Mouse (Mus musculus) embryonic facial prominence, embryonic 13.5 days (tissue): Measurements from ENCODE around the gene Zdhhc3. TPM values are rescaled to one million over a fixed set of nuclear protein-coding genes. Genes with fewer than 3 reads are reported as not detected.

Source experiments
- ATAC-seq: fragments of 200-750 bp; cut with Nextera tagmentation; 2 replicates; pipeline ENCODE4 v1.8.0; 2017; ENCODE audit warnings: low read depth; ENCODE audit not compliant: insufficient number of reproducible peaks, insufficient read depth, low FRiP score, low TSS enrichment
- H3K27ac ChIP-seq: fragments of 300-500 bp; sonication (generic); 2 replicates; pipeline ENCODE4 v1.5.1; 2015; ENCODE audit warnings: moderate library complexity, mild to moderate bottlenecking, inconsistent platforms
- H3K27me3 ChIP-seq: fragments of 300-500 bp; sonication (generic); 2 replicates; pipeline ENCODE4 v1.6.1; 2015; ENCODE audit warnings: mild to moderate bottlenecking, inconsistent platforms
- H3K36me3 ChIP-seq: fragments of 300-500 bp; sonication (generic); 2 replicates; pipeline ENCODE4 v1.6.1; 2015; ENCODE audit warnings: mild to moderate bottlenecking, inconsistent platforms
- H3K4me1 ChIP-seq: fragments of 300-500 bp; sonication (generic); 2 replicates; pipeline ENCODE4 v1.6.1; 2015; ENCODE audit warnings: inconsistent platforms
- H3K4me2 ChIP-seq: fragments of 300-500 bp; sonication (generic); 2 replicates; pipeline ENCODE4 v1.6.1; 2015; ENCODE audit warnings: moderate library complexity, mild to moderate bottlenecking, inconsistent platforms
- H3K4me3 ChIP-seq: fragments of 300-500 bp; sonication (generic); 2 replicates; pipeline ENCODE4 v1.5.1; 2015; ENCODE audit warnings: mild to moderate bottlenecking, inconsistent platforms
- H3K9ac ChIP-seq: fragments of 300-500 bp; sonication (generic); 2 replicates; pipeline ENCODE4 v1.6.1; 2015; ENCODE audit warnings: mild to moderate bottlenecking, inconsistent platforms
- H3K9me3 ChIP-seq: fragments of 300-500 bp; sonication (generic); 2 replicates; pipeline ENCODE4 v1.6.1; 2016; ENCODE audit warnings: inconsistent platforms
- WGBS: fragments of 180-500 bp; shearing (Covaris S2); methylation state at CpG from one replicate; pipeline ENCODE4 v1.1.7; 2015; ENCODE audit warnings: mixed read lengths; 5-methylcytosine and 5-hydroxymethylcytosine counted together
- polyA plus RNA-seq: library from polyadenylated mRNA; unstranded; fragments of >200 nt; fragmentation: Nextera tagmentation; extraction: Ambion mirVana; gene quantifications from 2 replicates; pipeline ENCODE4 v1.2.1, GENCODE M21; 2015

Gene Zdhhc3
- polyA plus RNA-seq, 1 experiment from 2014 or later: 74.7 TPM

GRCm38 (mm10) chr9:123058724-123059292, 54.2 kb downstream of the Zdhhc3 start:
- Histone ChIP-seq H3K27me3 (no peaks in the 10 kb centered on the region), H3K4me1 (no peaks in the 10 kb centered on the region), H3K4me3 (no peak overlapping the region), H3K9ac (no peak overlapping the region), H3K36me3 (no peaks in the 10 kb centered on the region), H3K4me2 (no peak overlapping the region), H3K9me3 (no peaks in the 10 kb centered on the region), H3K27ac (no peak overlapping the region)
- no peak for ATAC-seq

GRCm38 (mm10) chr9:123047665-123048064, 65.3 kb downstream of the Zdhhc3 start:
- no peak overlapping the region for H3K4me3 ChIP-seq
- 88% methylated on average over 1 of the region's 1 CpGs for WGBS
- no peak overlapping the region for H3K4me2 ChIP-seq
- H3K4me1 ChIP-seq: no peaks in the 10 kb centered on the region
- H3K9ac ChIP-seq: no peak overlapping the region
- H3K36me3 ChIP-seq: no peaks in the 10 kb centered on the region
- no peaks in the 10 kb centered on the region for H3K27me3 ChIP-seq
- no peak overlapping the region for H3K27ac ChIP-seq
- ATAC-seq: no peak
- H3K9me3 ChIP-seq: no peaks in the 10 kb centered on the region

GRCm38 (mm10) chr9:123034426-123034825, 78.6 kb downstream of the Zdhhc3 start, which contains the start of gene Tgm4:
Tgm4 (plus strand) TSS chr9:123034726.
- no peak for ATAC-seq
- WGBS: 81% methylated on average over 4 of the region's 4 CpGs
- H3K36me3 ChIP-seq: no peaks in the 10 kb centered on the region
- H3K27ac ChIP-seq: no peak within 1 kb of the TSS
- no peak within 1 kb of the TSS for H3K4me3 ChIP-seq
- H3K9ac ChIP-seq: no peak within 1 kb of the TSS
- H3K9me3 ChIP-seq: no peaks in the 10 kb centered on the region
- no peaks in the 10 kb centered on the region for H3K4me1 ChIP-seq
- H3K27me3 ChIP-seq: no peaks in the 10 kb centered on the region
- H3K4me2 ChIP-seq: no peak within 1 kb of the TSS

GRCm38 (mm10) chr9:123031496-123032246, 81.3 kb downstream of the Zdhhc3 start:
- H3K9ac ChIP-seq: no peak overlapping the region
- ATAC-seq: no peak
- WGBS: 78% methylated on average over 13 of the region's 13 CpGs
- no peak overlapping the region for H3K27ac ChIP-seq
- H3K4me2 ChIP-seq: no peak overlapping the region
- no peaks in the 10 kb centered on the region for H3K27me3 ChIP-seq
- no peaks in the 10 kb centered on the region for H3K4me1 ChIP-seq
- H3K36me3 ChIP-seq: no peaks in the 10 kb centered on the region
- H3K4me3 ChIP-seq: no peak overlapping the region
- H3K9me3 ChIP-seq: no peaks in the 10 kb centered on the region

- ATAC-seq: no peak
- WGBS: 80% methylated on average over 2 of the region's 2 CpGs
- H3K27me3 ChIP-seq: no peaks in the 10 kb centered on the region
Measured at GRCm38 (mm10) chr9:123024201-123024600, 88.8 kb downstream of the Zdhhc3 start.

GRCm38 (mm10) chr9:123021636-123022379, 91.2 kb downstream of the Zdhhc3 start:
- Histone ChIP-seq H3K4me3 (peak overlapping the region; percentile 66), H3K36me3 (peaks cover 18% of the 10 kb centered on the region), H3K9ac (peak overlapping the region; percentile 83; the same call in 1 of the 2 replicates), H3K27ac (no peak overlapping the region), H3K4me1 (peaks cover 12% of the 10 kb centered on the region), H3K4me2 (peak overlapping the region; percentile 75), H3K27me3 (no peaks in the 10 kb centered on the region), H3K9me3 (no peaks in the 10 kb centered on the region)
- 35% methylated on average over 20 of the region's 24 CpGs for WGBS
- no peak for ATAC-seq

More at GRCm38 (mm10) chr9:123024201-123024600, 88.8 kb downstream of the Zdhhc3 start:
- Histone ChIP-seq H3K9ac (no peak overlapping the region), H3K4me1 (peaks cover 11% of the 10 kb centered on the region), H3K27ac (no peak overlapping the region), H3K4me2 (no peak overlapping the region), H3K4me3 (no peak overlapping the region), H3K9me3 (no peaks in the 10 kb centered on the region), H3K36me3 (no peaks in the 10 kb centered on the region)

GRCm38 (mm10) chr9:123020995-123021631, 91.9 kb downstream of the Zdhhc3 start, which contains the start of gene Tmem42:
Tmem42 (plus strand) TSS chr9:123021326.
- no peaks in the 10 kb centered on the region for H3K9me3 ChIP-seq
- H3K27me3 ChIP-seq: no peaks in the 10 kb centered on the region
- under 1% methylated on average over 57 of the region's 69 CpGs for WGBS
- H3K9ac ChIP-seq: peak within 1 kb of the TSS; percentile 83
- peaks cover 25% of the 10 kb centered on the region for H3K36me3 ChIP-seq
- peaks cover 12% of the 10 kb centered on the region for H3K4me1 ChIP-seq
- H3K4me2 ChIP-seq: peak within 1 kb of the TSS; percentile 75
- H3K27ac ChIP-seq: peak within 1 kb of the TSS; percentile 95
- H3K4me3 ChIP-seq: peak within 1 kb of the TSS; percentile 66
- peak; percentile 97 for ATAC-seq

Other genes with a start within 250 kb of the Zdhhc3 start
- gene Zfp445, start 247.2 kb downstream of the Zdhhc3 start, polyA plus RNA-seq: 78.0 and 80.8 TPM in 2 replicates
- gene Zkscan7, start 227.5 kb downstream of the Zdhhc3 start, polyA plus RNA-seq: 5.6 and 5.9 TPM in 2 replicates
- 23.9 and 24.5 TPM in 2 replicates for gene Zfp105, start 190.1 kb downstream of the Zdhhc3 start, polyA plus RNA-seq
- gene 1110059G10Rik, start 162.2 kb downstream of the Zdhhc3 start, polyA plus RNA-seq: 35.2 and 35.7 TPM in 2 replicates
- gene Kif15, start 162.2 kb downstream of the Zdhhc3 start, polyA plus RNA-seq: 70.1 and 73.7 TPM in 2 replicates
- gene Tmem42, start 91.9 kb downstream of the Zdhhc3 start, polyA plus RNA-seq: 22.0 and 25.6 TPM in 2 replicates
- gene Tgm4, start 78.5 kb downstream of the Zdhhc3 start, polyA plus RNA-seq: 0.55 and 0.59 TPM in 2 replicates
- 99.4 and 104 TPM in 2 replicates for gene Exosc7, start within 50 bp of the Zdhhc3 start, polyA plus RNA-seq
- gene Clec3b, start 37.7 kb upstream of the Zdhhc3 start, polyA plus RNA-seq: 0.21 TPM in 1 of 2 replicates, not detected in the other
- 8.3 and 9.2 TPM in 2 replicates for gene Cdcp1, start 102.8 kb upstream of the Zdhhc3 start, polyA plus RNA-seq
- 7.2 and 7.8 TPM in 2 replicates for gene Tmem158, start 147.6 kb upstream of the Zdhhc3 start, polyA plus RNA-seq